Mouse (Mus musculus) lung, postnatal 14 days (tissue): ENCODE measurements around the gene Gm14412.
"Not testable (repeated sequence)": the region's sequence is repeated elsewhere in the genome, so short reads cannot be mapped to it uniquely, and the experiment has no call there.

ENCODE experiments used
- DNase-seq: peaks from one replicate; pipeline ENCODE4 v3.0.0; 2021

Gene Gm14412

DNA sequence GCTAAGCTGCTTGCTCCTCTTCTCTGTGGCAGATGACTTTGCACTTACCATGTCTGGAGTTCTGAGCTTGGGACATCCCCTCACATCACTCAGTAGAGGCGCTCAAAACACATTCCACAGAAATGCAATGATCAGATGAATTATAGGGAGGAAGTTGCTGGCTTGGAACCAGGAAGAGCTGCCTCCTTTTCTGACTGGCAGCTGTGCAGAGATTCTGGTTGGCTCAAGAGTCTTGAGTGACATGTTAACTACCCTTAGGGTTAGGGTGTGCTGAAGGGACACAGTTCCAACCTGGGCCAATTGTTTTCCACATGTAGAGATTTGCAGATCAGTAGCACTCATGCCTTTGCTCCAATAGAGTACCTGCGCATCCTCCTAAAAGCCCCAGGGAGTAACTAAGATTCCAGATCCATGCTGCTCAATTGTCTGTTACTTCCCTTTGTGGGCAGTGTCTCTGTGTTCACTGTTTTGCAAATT, at the start of gene Gm14412:
Gene Gm14412 (minus strand): TSS at position 51 of the 477 bp plus-strand sequence.
- DNase-seq: not testable (repeated sequence)

DNA sequence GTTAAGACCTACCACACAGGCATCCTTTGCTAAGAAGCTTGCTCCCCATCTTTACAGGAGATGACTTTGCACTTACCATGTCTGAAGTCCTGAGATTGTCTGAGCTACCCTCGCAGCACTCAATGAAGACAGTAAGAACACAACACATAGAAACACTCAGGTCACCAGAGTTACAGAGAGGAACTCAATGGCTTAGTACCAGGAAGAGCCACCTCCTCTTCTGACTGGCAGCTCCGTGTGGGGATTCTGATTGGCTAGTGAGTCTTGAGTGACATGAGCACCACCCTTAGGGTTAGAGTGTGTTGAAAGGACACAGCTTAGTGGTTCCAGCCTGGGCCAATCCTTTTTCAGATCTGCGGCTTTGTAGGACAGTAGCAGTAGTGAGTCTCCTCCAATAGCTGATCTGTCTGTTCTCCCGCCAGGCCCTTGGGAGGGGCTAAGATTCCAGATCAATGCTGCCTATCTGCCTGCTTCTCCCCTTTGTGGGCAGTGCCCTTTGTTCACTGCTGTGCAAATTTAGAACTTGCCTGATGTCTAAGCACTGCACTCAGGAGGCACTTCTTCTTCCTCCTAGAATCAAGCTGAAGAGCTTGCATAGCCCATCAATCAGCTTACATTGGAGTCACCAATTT, 5.7 kb upstream of the Gm14412 start:
- DNase-seq: not testable (repeated sequence)

GRCm38 (mm10) chr2:177321361-177321760, 2.7 kb downstream of the Gm14412 start:
- peak; percentile 58 for DNase-seq

DNA sequence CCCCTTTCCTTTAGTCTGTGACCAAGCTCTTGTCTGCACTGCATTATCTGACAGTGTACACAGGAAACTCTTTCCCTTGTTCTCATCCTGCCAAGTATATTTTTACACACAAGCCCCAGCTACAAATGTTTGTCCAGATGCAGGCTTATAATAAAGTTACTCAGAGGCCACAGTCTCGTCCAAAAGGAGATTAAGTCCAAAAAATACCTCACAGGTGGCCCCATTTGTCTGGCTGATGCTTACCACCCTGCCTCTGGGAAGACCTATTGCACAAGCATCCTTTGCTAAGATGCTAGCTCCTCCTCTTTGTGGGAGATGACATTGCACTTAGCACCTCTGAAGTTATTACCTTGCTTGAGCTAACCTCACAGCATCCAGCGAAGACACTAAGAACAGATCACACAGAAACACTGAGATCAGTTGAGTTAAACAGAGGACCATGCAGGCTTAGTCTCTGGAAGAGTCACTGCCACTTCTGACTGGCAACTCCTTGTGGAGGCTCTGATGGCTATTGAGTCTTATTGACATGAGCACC, 3.3 kb downstream of the Gm14412 start:
- peak; percentile 23 for DNase-seq

GRCm38 (mm10) chr2:177318996-177319395, 5.1 kb downstream of the Gm14412 start:
- DNase-seq: no peak

DNA sequence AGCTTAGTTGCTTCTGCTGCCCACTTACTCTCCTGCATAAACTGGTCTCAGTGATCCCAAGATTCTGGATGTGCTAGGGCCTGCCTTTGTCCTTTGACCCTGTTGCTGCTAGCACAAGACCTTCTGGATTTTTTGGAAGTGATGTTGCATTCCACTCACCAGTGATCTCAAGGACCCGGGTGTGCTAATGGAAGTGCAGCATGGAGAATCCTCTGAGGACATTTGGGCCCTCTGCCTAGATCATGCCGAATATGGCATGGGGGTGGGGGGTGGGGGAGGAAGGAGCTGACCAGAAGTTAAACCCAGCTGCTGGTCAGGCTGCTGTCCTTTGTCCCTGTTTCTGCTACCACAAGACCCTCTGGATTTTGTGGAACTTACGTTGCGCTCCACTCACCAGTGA, 14.5 kb downstream of the Gm14412 start:
- not testable (repeated sequence) for DNase-seq

DNA sequence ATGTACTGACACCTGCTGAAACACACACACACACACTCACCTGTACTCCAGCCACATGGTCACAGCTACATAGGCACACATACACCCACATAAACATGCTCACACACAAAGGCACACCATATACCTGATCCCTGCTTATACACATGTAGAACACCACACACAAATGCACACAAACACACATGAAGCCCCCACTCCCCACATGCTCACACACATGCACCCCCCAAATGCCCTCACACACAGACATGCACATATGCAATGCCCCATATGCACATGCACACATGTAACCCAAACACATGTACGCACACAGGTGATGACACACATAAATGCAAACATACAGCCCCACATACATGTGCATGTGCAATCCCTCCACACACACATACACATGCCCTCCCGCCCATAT, 19.1 kb downstream of the Gm14412 start:
- not testable (repeated sequence) for DNase-seq

DNA sequence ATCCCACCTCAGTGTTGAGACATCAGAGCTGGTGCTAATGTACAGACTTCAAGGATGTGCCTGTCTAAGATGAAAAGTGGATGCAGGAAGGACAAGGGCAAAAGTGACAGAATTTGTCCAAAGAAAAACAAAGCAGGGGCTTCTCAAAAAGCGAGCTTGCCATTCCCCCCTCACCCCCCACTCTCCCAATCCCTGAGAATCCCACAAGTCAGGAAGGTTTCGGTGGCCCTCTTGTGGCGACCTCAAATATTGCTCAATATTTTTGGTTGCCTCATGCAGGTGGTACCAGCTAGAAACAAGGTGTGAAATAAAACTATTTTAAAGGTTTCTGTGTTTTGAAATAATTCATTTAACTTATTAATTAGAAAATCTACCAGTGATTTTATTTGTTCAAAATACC, 40.4 kb downstream of the Gm14412 start:
- not testable (repeated sequence) for DNase-seq

GRCm38 (mm10) chr2:177277754-177278153, 46.4 kb downstream of the Gm14412 start:
- DNase-seq: not testable (repeated sequence)

- not testable (repeated sequence) for DNase-seq
Observed at GRCm38 (mm10) chr2:177272237-177272636, 51.9 kb downstream of the Gm14412 start.

DNA sequence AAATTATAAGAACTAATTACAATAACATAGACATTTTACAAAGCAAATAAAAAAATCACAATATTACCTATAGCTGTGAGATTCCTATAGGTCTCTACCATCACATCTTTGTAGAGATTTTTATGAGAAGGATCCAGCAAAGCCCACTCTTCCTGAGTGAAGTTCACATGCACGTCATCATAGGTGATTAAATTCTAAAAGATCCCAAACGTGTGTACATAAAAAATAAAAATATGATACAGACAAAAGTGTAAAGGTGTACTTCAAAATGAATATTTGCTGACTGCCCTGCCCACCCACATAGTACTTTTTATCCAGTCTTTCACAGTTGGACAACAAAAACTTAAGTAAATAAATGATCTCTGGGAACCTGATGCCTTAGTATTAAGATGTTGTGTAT, 57.2 kb downstream of the Gm14412 start, which contains the start of gene Gm14409:
Gene Gm14409 (minus strand): TSS at position 101 of the 400 bp plus-strand sequence.
- not testable (repeated sequence) for DNase-seq
